Mouse (Mus musculus): Measurements from ENCODE around the gene Cdc45.

The Cdc45 gene

DNA sequence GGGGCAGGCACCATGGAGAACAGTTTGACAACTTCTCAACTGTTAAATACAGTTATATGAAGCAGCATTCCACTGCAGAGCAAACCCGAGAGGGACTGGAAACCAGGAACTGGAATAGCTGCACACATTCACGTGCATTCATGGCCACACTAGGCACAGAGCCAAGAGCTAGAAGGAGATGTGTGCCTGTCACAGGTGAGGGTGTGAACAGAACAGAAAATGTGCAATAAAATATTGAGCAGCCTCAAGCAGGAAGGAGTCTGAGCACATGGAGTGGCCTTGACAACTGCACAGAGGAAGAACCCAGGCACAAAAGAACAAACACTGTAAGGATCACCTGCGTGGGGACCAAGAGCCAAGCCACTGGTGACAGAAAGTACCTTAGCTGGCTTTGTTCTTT, 81.1 kb downstream of the Cdc45 start:
- DNase-seq (ENCODE audit: low spot score), result no peak
